Mouse (Mus musculus) olfactory bulb, adult 2 months (tissue): ENCODE data around the gene St6galnac3. TPM values are rescaled to one million over a fixed set of nuclear protein-coding genes. Genes with fewer than 3 reads are reported as not detected.

Source experiments
- H3K27ac ChIP-seq: fragments of 200-500 bp; 2 replicates; pipeline ENCODE4 v1.5.1; 2012; ENCODE audit warnings: low read depth, low read length; ENCODE audit not compliant: insufficient read depth
- H3K4me1 ChIP-seq: fragments of 200-500 bp; 2 replicates; pipeline ENCODE4 v1.6.1; 2012; ENCODE audit warnings: low read length; ENCODE audit not compliant: control insufficient read depth, insufficient read depth
- H3K4me3 ChIP-seq: fragments of 200-500 bp; 2 replicates; pipeline ENCODE4 v1.5.1; 2012; ENCODE audit warnings: mild to moderate bottlenecking, low read depth, low read length, moderate library complexity; ENCODE audit not compliant: insufficient read depth
- CTCF ChIP-seq: fragments of 200-500 bp; IDR thresholded peaks from 2 replicates; pipeline ENCODE4 v1.5.1; 2012; ENCODE audit warnings: low read depth, mild to moderate bottlenecking, low read length, moderate library complexity; ENCODE audit not compliant: insufficient read depth
- POLR2A ChIP-seq: fragments of 200-500 bp; IDR thresholded peaks from 2 replicates; pipeline ENCODE4 v1.6.1; 2012; ENCODE audit warnings: mild to moderate bottlenecking, low read depth, low read length, moderate library complexity; ENCODE audit not compliant: insufficient read depth
- WGBS: fragments of 180-500 bp; shearing (Covaris S2); methylation state at CpG from one replicate; pipeline ENCODE4 v1.1.7; 2018; 5-methylcytosine and 5-hydroxymethylcytosine counted together
- polyA plus RNA-seq: library from polyadenylated mRNA; stranded (reverse); fragments of >200 nt; gene quantifications from 2 replicates; pipeline ENCODE4 v1.2.4, GENCODE M21; 2012; ENCODE audit warnings: low replicate concordance; ENCODE audit not compliant: missing spikeins, insufficient read depth, insufficient read length

The St6galnac3 gene
- polyA plus RNA-seq, 1 experiment: not detected

DNA sequence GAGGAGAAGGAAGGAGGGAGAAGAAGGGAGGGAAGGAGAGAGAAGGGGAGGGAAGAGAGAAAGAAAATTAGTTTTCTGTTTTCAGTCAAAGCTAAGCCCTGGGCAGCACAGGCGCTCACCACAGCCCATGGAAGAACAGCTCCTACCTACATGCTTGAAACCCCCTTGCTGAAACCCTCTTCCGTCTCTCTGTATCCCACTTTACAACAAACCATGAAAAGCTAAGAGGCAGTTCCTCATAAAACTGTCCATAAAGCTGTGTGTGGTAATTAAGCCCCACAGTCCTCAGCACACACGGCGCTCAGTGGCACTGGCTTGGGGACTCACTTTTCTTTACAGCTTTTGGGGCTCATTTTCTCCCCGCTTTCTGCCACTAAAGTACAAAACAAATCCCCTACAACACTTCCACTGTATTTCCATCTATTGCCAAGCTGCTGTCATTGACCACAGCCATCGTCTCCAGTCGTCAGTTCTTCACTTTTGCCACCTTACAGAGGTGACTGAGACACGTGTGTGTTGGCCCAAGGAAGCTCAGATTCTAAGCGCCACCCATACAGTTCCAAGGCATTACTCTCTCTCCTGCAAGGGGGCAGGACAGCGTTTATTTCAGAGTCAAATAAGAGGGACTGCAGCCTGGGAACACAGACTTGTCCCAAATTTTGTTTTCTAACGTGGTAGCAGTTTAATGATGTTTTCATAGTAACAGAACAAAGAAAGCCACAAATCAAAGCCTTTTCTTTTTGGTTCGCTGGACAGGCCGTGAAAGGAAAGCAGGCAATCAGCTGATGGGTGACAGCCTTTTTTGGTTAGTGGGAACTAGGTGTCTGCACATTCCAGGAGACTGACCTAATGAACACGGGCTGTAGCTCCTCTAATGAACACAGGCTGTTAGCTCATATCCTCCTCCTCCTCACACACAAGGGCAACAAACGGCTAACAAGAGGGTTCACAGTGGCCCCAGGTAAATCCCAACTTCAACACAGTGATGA, 22.9 kb downstream of the St6galnac3 start:
- TF ChIP-seq CTCF (no peak), POLR2A (no peak)
- no peak overlapping the region for H3K4me3 ChIP-seq
- H3K27ac ChIP-seq: no peak overlapping the region
- WGBS: 49% methylated on average over 15 of the region's 15 CpGs
- H3K4me1 ChIP-seq: peaks cover 26% of the 10 kb centered on the region

DNA sequence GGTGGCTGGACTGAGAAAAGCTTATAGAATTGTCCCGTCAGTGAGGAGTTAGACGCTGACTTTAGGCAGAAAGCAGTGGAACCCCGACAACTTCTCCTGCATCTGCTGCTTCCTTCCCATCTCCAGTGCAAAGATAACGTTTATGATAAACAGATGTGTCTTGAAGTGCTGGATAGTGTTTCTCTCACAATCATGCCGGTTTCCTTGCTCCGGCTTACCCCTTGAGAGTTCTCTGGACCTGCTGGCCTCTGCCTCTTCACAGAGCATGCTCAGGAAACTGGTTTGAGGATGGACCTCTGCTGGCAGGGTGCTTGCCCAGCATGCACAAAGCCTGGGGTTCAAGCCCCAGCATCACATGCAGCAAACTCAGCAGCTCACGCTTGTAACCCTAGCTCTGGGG, 23.8 kb downstream of the St6galnac3 start:
- TF ChIP-seq POLR2A (no peak), CTCF (no peak)
- Histone ChIP-seq H3K27ac (no peak overlapping the region), H3K4me3 (no peak overlapping the region), H3K4me1 (peaks cover 24% of the 10 kb centered on the region)
- 83% methylated on average over 7 of the region's 7 CpGs for WGBS

DNA sequence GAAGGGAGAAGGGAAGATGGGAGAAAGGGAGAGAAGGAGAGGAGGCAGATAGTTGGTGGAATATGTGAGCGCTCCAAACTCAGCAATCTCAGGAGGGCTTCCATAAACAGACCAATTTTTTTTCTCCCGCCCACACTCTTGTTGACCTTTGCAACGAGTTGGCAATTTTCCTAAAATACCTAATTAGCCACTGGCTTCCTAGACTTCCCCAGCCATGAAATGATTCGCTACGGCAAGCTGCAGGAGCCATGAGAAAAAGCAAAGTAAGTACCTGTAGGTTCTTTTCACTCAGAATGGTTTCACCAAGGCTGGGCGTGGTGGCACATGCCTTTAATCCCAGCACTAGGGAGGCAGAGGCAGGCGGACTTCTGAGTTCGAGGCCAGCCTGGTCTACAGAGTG, 25.9 kb downstream of the St6galnac3 start:
- no peak overlapping the region for H3K27ac ChIP-seq
- TF ChIP-seq POLR2A (no peak), CTCF (no peak)

DNA sequence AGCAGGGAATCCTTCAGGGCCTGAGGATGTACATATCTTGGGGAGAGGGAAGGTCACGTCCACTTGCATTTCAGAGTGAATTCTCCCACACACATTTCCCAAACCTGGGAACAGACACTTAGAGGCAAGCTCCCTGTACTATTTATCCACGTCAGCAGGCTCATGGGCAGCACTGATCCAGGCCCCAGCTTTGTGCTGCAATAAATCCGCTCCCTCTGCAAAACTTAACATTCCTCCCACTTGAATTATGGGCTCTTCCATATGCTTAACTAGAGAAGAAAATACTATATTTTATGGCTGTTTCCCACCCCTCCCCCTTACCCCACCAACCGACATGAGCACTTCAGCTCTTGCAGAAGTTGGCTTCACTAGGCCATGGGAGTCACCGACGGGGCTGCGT, 32.0 kb downstream of the St6galnac3 start:
- WGBS: 82% methylated on average over 7 of the region's 7 CpGs

More for the DNA sequence above, 25.9 kb downstream of the St6galnac3 start:
- peaks cover 27% of the 10 kb centered on the region for H3K4me1 ChIP-seq
- WGBS: 75% methylated on average over 8 of the region's 8 CpGs
- H3K4me3 ChIP-seq: no peak overlapping the region

DNA sequence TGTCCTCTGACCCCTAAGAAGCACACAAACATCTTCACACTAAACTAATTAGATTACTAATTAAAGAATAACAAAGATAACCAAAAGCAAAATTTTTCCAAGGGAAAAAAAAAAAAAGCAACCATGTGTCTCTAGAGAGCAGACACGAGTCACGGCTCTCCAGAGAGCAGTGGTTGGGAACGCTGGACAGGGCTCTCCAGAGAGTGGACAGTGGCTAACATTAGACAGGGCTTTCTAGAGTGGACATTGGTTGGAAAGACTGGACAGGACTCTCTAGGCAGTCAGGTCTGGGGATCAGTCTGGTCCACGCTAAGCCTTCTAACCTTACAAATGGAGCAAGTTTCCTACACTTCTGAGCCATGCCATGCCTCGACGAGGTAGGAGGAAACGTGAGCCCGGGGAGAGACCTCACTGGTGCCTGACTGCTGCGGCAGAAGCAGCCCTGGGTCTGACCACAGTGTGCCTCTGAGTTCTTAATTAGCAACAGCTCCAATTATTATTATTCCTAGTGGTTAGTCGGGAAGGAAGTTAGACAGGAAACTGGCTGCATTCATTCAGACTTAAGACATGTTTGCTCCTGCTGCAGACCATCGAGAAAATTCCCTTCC, 32.7 kb downstream of the St6galnac3 start:
- H3K4me1 ChIP-seq: peaks cover 24% of the 10 kb centered on the region
- WGBS: 71% methylated on average over 11 of the region's 11 CpGs
- no peak overlapping the region for H3K27ac ChIP-seq
- no peak for TF ChIP-seq POLR2A
- H3K4me3 ChIP-seq: no peak overlapping the region

More for the DNA sequence above, 32.0 kb downstream of the St6galnac3 start:
- Histone ChIP-seq H3K4me3 (no peak overlapping the region), H3K27ac (no peak overlapping the region), H3K4me1 (peaks cover 28% of the 10 kb centered on the region)
- TF ChIP-seq POLR2A (no peak), CTCF (no peak)

DNA sequence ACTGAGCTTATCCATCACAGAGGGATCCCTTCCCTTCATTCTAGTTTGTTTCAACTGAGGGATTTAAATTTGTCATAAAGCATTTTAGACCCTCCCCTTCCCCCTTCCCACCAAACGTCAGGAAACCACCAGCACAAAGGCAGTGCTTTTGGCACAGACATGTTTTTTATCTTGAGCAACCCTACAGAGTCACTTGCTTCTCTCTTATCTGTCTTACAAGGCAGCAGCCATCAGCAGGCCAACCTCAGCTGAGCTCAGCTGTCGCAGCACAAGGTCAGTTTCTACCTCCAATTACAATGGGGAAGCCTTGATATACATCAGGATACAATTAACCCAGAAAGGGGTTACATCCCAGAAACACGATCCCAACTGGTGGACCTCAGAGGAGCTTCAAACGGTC, 33.4 kb downstream of the St6galnac3 start:
- Histone ChIP-seq H3K4me3 (no peak overlapping the region), H3K4me1 (peaks cover 23% of the 10 kb centered on the region), H3K27ac (no peak overlapping the region)
- WGBS: 74% methylated on average over 4 of the region's 4 CpGs
- TF ChIP-seq CTCF: no peak
- no peak for TF ChIP-seq POLR2A

DNA sequence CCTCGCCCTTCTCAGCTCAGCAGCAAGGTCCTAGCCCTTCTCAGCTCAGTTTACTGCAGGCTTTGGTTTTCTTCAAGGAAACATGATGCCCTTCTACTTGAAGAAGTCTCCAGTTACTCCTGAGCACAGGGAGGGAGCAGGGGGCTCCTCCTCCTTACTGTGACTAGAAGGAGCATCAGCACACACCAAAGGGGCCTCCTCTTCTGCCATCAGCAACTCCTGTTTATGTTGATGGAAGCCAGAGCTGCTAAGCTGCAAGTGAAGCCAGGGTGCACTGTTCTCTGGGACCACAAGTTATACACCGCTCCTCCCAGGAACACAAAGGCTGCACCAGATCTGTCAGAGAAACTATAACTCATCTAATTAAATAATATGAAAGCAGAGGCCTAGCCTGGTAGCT, 34.4 kb downstream of the St6galnac3 start:
- 74% methylated on average over 2 of the region's 2 CpGs for WGBS
- H3K4me1 ChIP-seq: peaks cover 23% of the 10 kb centered on the region
- H3K27ac ChIP-seq: 0 out of 2 replicates have a peak overlapping the region, but pooled peaks have one; percentile 14
- H3K4me3 ChIP-seq: no peak overlapping the region
- TF ChIP-seq POLR2A: no peak
- TF ChIP-seq CTCF: no peak

DNA sequence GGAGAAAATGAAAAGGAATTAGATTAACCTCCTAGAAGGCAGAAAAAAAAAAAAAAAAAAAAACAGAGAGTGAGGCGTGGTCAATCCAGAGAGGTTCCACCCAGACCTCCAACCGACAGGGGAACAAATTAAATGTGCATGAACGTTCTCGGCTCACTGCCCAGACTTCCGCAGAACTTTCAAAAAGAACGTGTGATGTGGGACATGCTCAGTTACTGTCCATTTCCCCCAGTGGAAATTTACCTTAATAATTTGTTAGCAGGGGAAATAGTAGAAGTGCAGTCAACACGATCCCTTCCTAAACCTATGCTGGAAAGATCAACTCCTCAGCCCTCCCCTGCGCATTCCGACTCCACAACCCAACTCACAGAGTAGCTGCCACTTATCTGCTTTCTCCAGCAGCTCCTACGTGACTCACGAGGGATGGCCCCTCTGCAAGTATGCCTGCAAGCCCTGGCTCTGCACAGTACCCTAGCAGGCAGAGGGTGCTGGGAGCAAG, 35.1 kb downstream of the St6galnac3 start:
- TF ChIP-seq POLR2A (no peak), CTCF (no peak)
- H3K4me1 ChIP-seq: peaks cover 20% of the 10 kb centered on the region
- no peak overlapping the region for H3K4me3 ChIP-seq
- no peak overlapping the region for H3K27ac ChIP-seq
- WGBS: 49% methylated on average over 11 of the region's 11 CpGs

DNA sequence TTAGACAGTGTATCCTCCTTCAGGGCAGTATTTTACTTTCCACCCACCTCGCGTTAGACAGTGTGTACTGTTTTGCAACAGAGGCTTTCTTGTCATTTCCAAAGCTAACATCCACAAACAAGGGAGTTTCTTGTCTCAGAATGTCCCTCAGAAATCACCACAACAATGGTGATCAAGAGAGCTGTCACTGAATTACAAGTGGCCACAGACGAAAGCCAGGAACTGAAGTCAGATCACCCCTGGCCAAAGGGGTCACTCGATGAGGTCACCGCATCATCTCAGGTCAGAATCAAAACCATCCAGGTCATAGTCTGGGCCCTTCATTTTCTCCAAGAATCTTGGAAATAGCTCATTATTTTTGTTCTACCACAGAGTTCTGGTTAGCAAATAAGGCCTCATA, 37.1 kb downstream of the St6galnac3 start:
- Histone ChIP-seq H3K4me1 (peaks cover 20% of the 10 kb centered on the region), H3K4me3 (no peak overlapping the region), H3K27ac (no peak overlapping the region)
- no peak for TF ChIP-seq POLR2A
- no peak for TF ChIP-seq CTCF
- WGBS: 72% methylated on average over 5 of the region's 5 CpGs
